Mouse (Mus musculus) telencephalon, adult 2 months (tissue): ENCODE results near the gene Prkag3.

Source experiments
- DNase-seq: peaks from one replicate; pipeline ENCODE4 v3.0.0-alpha.2; 2011; ENCODE audit warnings: low read depth, low spot score

The Prkag3 gene

GRCm38 (mm10) chr1:74748643-74749271, at the start of gene Prkag3:
Prkag3 (minus strand) TSS chr1:74749221.
- no peak for DNase-seq

GRCm38 (mm10) chr1:74797459-74797858, 48.4 kb upstream of the Prkag3 start:
- DNase-seq: no peak

- DNase-seq: no peak
These were observed 46.1 kb upstream of the Prkag3 start for GRCm38 (mm10) chr1:74795145-74795529.

GRCm38 (mm10) chr1:74794487-74795144, 45.6 kb upstream of the Prkag3 start:
- no peak for DNase-seq

- DNase-seq: no peak
These were observed 44.0 kb upstream of the Prkag3 start for GRCm38 (mm10) chr1:74792831-74793660.

GRCm38 (mm10) chr1:74791249-74791648, 42.2 kb upstream of the Prkag3 start, which contains the start of gene Wnt10a:
Wnt10a (plus strand) TSS chr1:74791516.
- no peak for DNase-seq

- no peak for DNase-seq
These were observed 41.1 kb upstream of the Prkag3 start for GRCm38 (mm10) chr1:74790095-74790494.

GRCm38 (mm10) chr1:74788603-74789176, 39.7 kb upstream of the Prkag3 start:
- no peak for DNase-seq

- DNase-seq: no peak
These were observed 38.8 kb upstream of the Prkag3 start for GRCm38 (mm10) chr1:74787846-74788245.

- no peak for DNase-seq
These were observed 35.2 kb upstream of the Prkag3 start for GRCm38 (mm10) chr1:74784041-74784759.

GRCm38 (mm10) chr1:74783554-74783953, 34.5 kb upstream of the Prkag3 start:
- no peak for DNase-seq

- no peak for DNase-seq
These were observed 33.0 kb upstream of the Prkag3 start for GRCm38 (mm10) chr1:74782045-74782444.

- DNase-seq: no peak
These were observed 30.0 kb upstream of the Prkag3 start for GRCm38 (mm10) chr1:74778934-74779486.

- DNase-seq: no peak
These were observed 26.8 kb upstream of the Prkag3 start for GRCm38 (mm10) chr1:74775816-74776215.

- no peak for DNase-seq
These were observed 25.0 kb upstream of the Prkag3 start for GRCm38 (mm10) chr1:74774062-74774461.

GRCm38 (mm10) chr1:74773136-74773535, 24.1 kb upstream of the Prkag3 start:
- peak; percentile 54 for DNase-seq

GRCm38 (mm10) chr1:74771931-74772620, 23.1 kb upstream of the Prkag3 start:
- DNase-seq: no peak

GRCm38 (mm10) chr1:74771845-74771930, 22.7 kb upstream of the Prkag3 start, which contains the start of gene Wnt6:
Wnt6 (plus strand) TSS chr1:74771892.
- no peak for DNase-seq

- DNase-seq: no peak
These were observed 22.4 kb upstream of the Prkag3 start for GRCm38 (mm10) chr1:74771467-74771844.

GRCm38 (mm10) chr1:74770727-74771466, 21.9 kb upstream of the Prkag3 start:
- DNase-seq: no peak
